Mouse (Mus musculus) hindbrain, embryonic 13.5 days (tissue): ENCODE measurements around the gene Kiss1. TPM values are rescaled to one million over a fixed set of nuclear protein-coding genes. Genes with fewer than 3 reads are reported as not detected.

ENCODE experiments used
- ATAC-seq: fragments of 200-750 bp; cut with Nextera tagmentation; 2 replicates; pipeline ENCODE4 v1.8.0; 2017; ENCODE audit warnings: moderate TSS enrichment; ENCODE audit not compliant: low FRiP score
- H3K27ac ChIP-seq: fragments of 300-500 bp; sonication (generic); 2 replicates; pipeline ENCODE4 v1.5.1; 2015; ENCODE audit warnings: inconsistent platforms, mild to moderate bottlenecking, moderate library complexity
- H3K27me3 ChIP-seq: fragments of 300-500 bp; sonication (generic); 2 replicates; pipeline ENCODE4 v1.6.1; 2015; ENCODE audit warnings: mild to moderate bottlenecking, inconsistent platforms
- H3K36me3 ChIP-seq: fragments of 300-500 bp; sonication (generic); 2 replicates; pipeline ENCODE4 v1.6.1; 2015; ENCODE audit warnings: mild to moderate bottlenecking, inconsistent platforms
- H3K4me1 ChIP-seq: fragments of 300-500 bp; sonication (generic); replicated peaks from 2 replicates; pipeline ENCODE4 v1.6.1; 2015; ENCODE audit warnings: inconsistent platforms
- H3K4me2 ChIP-seq: fragments of 300-500 bp; sonication (generic); 2 replicates; pipeline ENCODE4 v1.6.1; 2015; ENCODE audit warnings: inconsistent platforms, mild to moderate bottlenecking, moderate library complexity
- H3K4me3 ChIP-seq: fragments of 300-500 bp; sonication (generic); 2 replicates; pipeline ENCODE4 v1.5.1; 2015; ENCODE audit warnings: mild to moderate bottlenecking, inconsistent platforms
- H3K9ac ChIP-seq: fragments of 300-500 bp; sonication (generic); 2 replicates; pipeline ENCODE4 v1.6.1; 2015; ENCODE audit warnings: mild to moderate bottlenecking, inconsistent platforms
- H3K9me3 ChIP-seq: fragments of 300-500 bp; sonication (generic); 2 replicates; pipeline ENCODE4 v1.6.1; 2016; ENCODE audit warnings: inconsistent platforms
- WGBS: fragments of 180-500 bp; shearing (Covaris S2); methylation state at CpG from one replicate; pipeline ENCODE4 v1.1.7; 2015; 5-methylcytosine and 5-hydroxymethylcytosine counted together
- polyA plus RNA-seq: library from polyadenylated mRNA; unstranded; fragments of >200 nt; fragmentation: Nextera tagmentation; extraction: Ambion mirVana; gene quantifications from 2 replicates; pipeline ENCODE4 v1.2.1, GENCODE M21; 2015

Kiss1 gene
- 0.38 TPM in 1 of 2 replicates, not detected in the other for polyA plus RNA-seq

- Histone ChIP-seq H3K4me3 (no peak within 1 kb of the TSS), H3K36me3 (no peaks in the 10 kb centered on the region), H3K27me3 (0 out of 2 replicates have a peak, but pooled peaks cover 3% of the 10 kb centered on the region), H3K4me2 (no peak within 1 kb of the TSS), H3K9ac (no peak within 1 kb of the TSS), H3K4me1 (peaks cover 19% of the 10 kb centered on the region), H3K27ac (no peak within 1 kb of the TSS; the same call in 1 of the 2 replicates), H3K9me3 (no peaks in the 10 kb centered on the region)
- ATAC-seq, result 0 out of 2 replicates have a peak, but pooled peaks have one; percentile 36
- 80% methylated on average over 13 of the region's 13 CpGs for WGBS
These were observed at the start of gene Kiss1 for GRCm38 (mm10) chr1:133321267-133321925. TSS of gene Kiss1 (plus strand) at chr1:133321875.

GRCm38 (mm10) chr1:133274163-133274562, 47.5 kb upstream of the Kiss1 start:
- Histone ChIP-seq H3K4me3 (no peak overlapping the region), H3K4me2 (no peak overlapping the region), H3K9me3 (no peaks in the 10 kb centered on the region), H3K27ac (no peak overlapping the region), H3K36me3 (peaks cover 80% of the 10 kb centered on the region), H3K4me1 (peaks cover 38% of the 10 kb centered on the region), H3K27me3 (no peaks in the 10 kb centered on the region; the same call in 1 of the 2 replicates), H3K9ac (no peak overlapping the region)
- WGBS, result 90% methylated on average over 19 of the region's 19 CpGs
- no peak for ATAC-seq

- H3K4me3 ChIP-seq, result no peak overlapping the region
- H3K27me3 ChIP-seq, result no peaks in the 10 kb centered on the region; the same call in 1 of the 2 replicates
- H3K36me3 ChIP-seq, result peaks cover 79% of the 10 kb centered on the region
- peaks cover 35% of the 10 kb centered on the region for H3K4me1 ChIP-seq
- peak overlapping the region; percentile 68 for H3K27ac ChIP-seq
- no peak overlapping the region for H3K9ac ChIP-seq
- no peaks in the 10 kb centered on the region for H3K9me3 ChIP-seq
- ATAC-seq, result no peak
- no peak overlapping the region for H3K4me2 ChIP-seq
- 73% methylated on average over 5 of the region's 5 CpGs for WGBS
These were observed 44.7 kb upstream of the Kiss1 start for GRCm38 (mm10) chr1:133276983-133277382.

- 41% methylated on average over 6 of the region's 6 CpGs for WGBS
- Histone ChIP-seq H3K4me2 (no peak overlapping the region), H3K27me3 (no peaks in the 10 kb centered on the region; the same call in 1 of the 2 replicates), H3K4me3 (no peak overlapping the region), H3K9me3 (no peaks in the 10 kb centered on the region), H3K9ac (no peak overlapping the region; the same call in 1 of the 2 replicates), H3K4me1 (peaks cover 35% of the 10 kb centered on the region), H3K27ac (peak overlapping the region; percentile 68; the same call in 1 of the 2 replicates), H3K36me3 (peaks cover 78% of the 10 kb centered on the region)
- 0 out of 2 replicates have a peak, but pooled peaks have one; percentile 33 for ATAC-seq
These were observed 43.1 kb upstream of the Kiss1 start for GRCm38 (mm10) chr1:133278539-133278938.

- no peaks in the 10 kb centered on the region for H3K9me3 ChIP-seq
- H3K9ac ChIP-seq, result peak overlapping the region; percentile 44; the same call in 1 of the 2 replicates
- no peak overlapping the region for H3K4me2 ChIP-seq
- no peaks in the 10 kb centered on the region; the same call in 1 of the 2 replicates for H3K27me3 ChIP-seq
- peaks cover 72% of the 10 kb centered on the region for H3K36me3 ChIP-seq
- peaks cover 35% of the 10 kb centered on the region for H3K4me1 ChIP-seq
- 0 out of 2 replicates have a peak, but pooled peaks have one; percentile 21 for ATAC-seq
- H3K27ac ChIP-seq, result peak overlapping the region; percentile 68
- 65% methylated on average over 15 of the region's 15 CpGs for WGBS
- H3K4me3 ChIP-seq, result no peak overlapping the region
These were observed 42.6 kb upstream of the Kiss1 start for GRCm38 (mm10) chr1:133278946-133279631.

- ATAC-seq, result no peak
- Histone ChIP-seq H3K9ac (peak overlapping the region; percentile 44; the same call in 1 of the 2 replicates), H3K4me3 (no peak overlapping the region), H3K4me2 (no peak overlapping the region), H3K27ac (peak overlapping the region; percentile 68; the same call in 1 of the 2 replicates), H3K9me3 (no peaks in the 10 kb centered on the region), H3K36me3 (peaks cover 70% of the 10 kb centered on the region), H3K27me3 (no peaks in the 10 kb centered on the region; the same call in 1 of the 2 replicates), H3K4me1 (peaks cover 35% of the 10 kb centered on the region)
- WGBS, result 73% methylated on average over 11 of the region's 11 CpGs
These were observed 42.0 kb upstream of the Kiss1 start for GRCm38 (mm10) chr1:133279632-133280093.

GRCm38 (mm10) chr1:133280537-133280936, 41.1 kb upstream of the Kiss1 start:
- 95% methylated on average over 2 of the region's 2 CpGs for WGBS
- no peak for ATAC-seq
- H3K36me3 ChIP-seq, result peaks cover 72% of the 10 kb centered on the region

GRCm38 (mm10) chr1:133285907-133286306, 35.8 kb upstream of the Kiss1 start:
- Histone ChIP-seq H3K4me3 (no peak overlapping the region), H3K27me3 (no peaks in the 10 kb centered on the region), H3K9me3 (no peaks in the 10 kb centered on the region), H3K4me2 (no peak overlapping the region), H3K9ac (no peak overlapping the region), H3K27ac (no peak overlapping the region), H3K36me3 (peaks cover 88% of the 10 kb centered on the region), H3K4me1 (no peaks in the 10 kb centered on the region)
- 87% methylated on average over 7 of the region's 7 CpGs for WGBS
- no peak for ATAC-seq

More at GRCm38 (mm10) chr1:133280537-133280936, 41.1 kb upstream of the Kiss1 start:
- H3K9me3 ChIP-seq, result no peaks in the 10 kb centered on the region
- no peak overlapping the region for H3K27ac ChIP-seq
- no peaks in the 10 kb centered on the region for H3K27me3 ChIP-seq
- peaks cover 35% of the 10 kb centered on the region for H3K4me1 ChIP-seq
- no peak overlapping the region for H3K4me3 ChIP-seq
- H3K4me2 ChIP-seq, result no peak overlapping the region
- H3K9ac ChIP-seq, result no peak overlapping the region

- Histone ChIP-seq H3K9ac (no peak overlapping the region), H3K27ac (no peak overlapping the region), H3K27me3 (no peaks in the 10 kb centered on the region), H3K4me1 (no peaks in the 10 kb centered on the region), H3K4me3 (no peak overlapping the region), H3K36me3 (peaks cover 81% of the 10 kb centered on the region), H3K4me2 (no peak overlapping the region), H3K9me3 (no peaks in the 10 kb centered on the region)
- WGBS, result 87% methylated on average over 4 of the region's 4 CpGs
- no peak for ATAC-seq
These were observed 34.6 kb upstream of the Kiss1 start for GRCm38 (mm10) chr1:133287051-133287450.

- Histone ChIP-seq H3K27ac (no peak overlapping the region), H3K9ac (no peak overlapping the region), H3K4me3 (no peak overlapping the region), H3K9me3 (no peaks in the 10 kb centered on the region), H3K4me2 (no peak overlapping the region), H3K4me1 (no peaks in the 10 kb centered on the region), H3K27me3 (no peaks in the 10 kb centered on the region), H3K36me3 (peaks cover 80% of the 10 kb centered on the region)
- no peak for ATAC-seq
- 94% methylated on average over 12 of the region's 12 CpGs for WGBS
These were observed 33.8 kb upstream of the Kiss1 start for GRCm38 (mm10) chr1:133287880-133288279.

- Histone ChIP-seq H3K9me3 (no peaks in the 10 kb centered on the region), H3K9ac (no peak overlapping the region), H3K27me3 (no peaks in the 10 kb centered on the region), H3K36me3 (peaks cover 87% of the 10 kb centered on the region), H3K4me2 (no peak overlapping the region), H3K4me3 (no peak overlapping the region), H3K4me1 (peaks cover 9% of the 10 kb centered on the region), H3K27ac (no peak overlapping the region)
- no peak for ATAC-seq
- 92% methylated on average over 6 of the region's 6 CpGs for WGBS
These were observed 29.8 kb upstream of the Kiss1 start for GRCm38 (mm10) chr1:133291888-133292287.

- Histone ChIP-seq H3K27ac (no peak overlapping the region), H3K4me1 (peaks cover 9% of the 10 kb centered on the region), H3K4me2 (no peak overlapping the region), H3K9me3 (no peaks in the 10 kb centered on the region), H3K36me3 (peaks cover 87% of the 10 kb centered on the region), H3K4me3 (no peak overlapping the region), H3K27me3 (no peaks in the 10 kb centered on the region), H3K9ac (no peak overlapping the region)
- ATAC-seq, result no peak
These were observed 29.1 kb upstream of the Kiss1 start for GRCm38 (mm10) chr1:133292608-133293007.
